Mouse (Mus musculus): Measurements from ENCODE around the gene Wbp2. TPM values are rescaled to one million over a fixed set of nuclear protein-coding genes. Genes with fewer than 3 reads are reported as not detected.

Wbp2 gene
- polyA plus RNA-seq, 1 experiment from 2014 or later: 138 TPM

Other genes with a start within 250 kb of the Wbp2 start
- 0.17 and 0.27 TPM in 2 replicates for gene Myo15b, start 228.6 kb downstream of the Wbp2 start, polyA plus RNA-seq (2015; fragmentation: Nextera tagmentation; extraction: Ambion mirVana)
- gene Smim5, start 187.0 kb downstream of the Wbp2 start, polyA plus RNA-seq (2015; fragmentation: Nextera tagmentation; extraction: Ambion mirVana): 20.0 and 24.2 TPM in 2 replicates
- gene Smim6, start 175.0 kb downstream of the Wbp2 start, polyA plus RNA-seq (2015; fragmentation: Nextera tagmentation; extraction: Ambion mirVana): 1.4 TPM in 2 replicates
- 23.3 and 24.8 TPM in 2 replicates for gene Sap30bp, start 153.7 kb downstream of the Wbp2 start, polyA plus RNA-seq (2015; fragmentation: Nextera tagmentation; extraction: Ambion mirVana)
- gene Recql5, start 153.5 kb downstream of the Wbp2 start, polyA plus RNA-seq (2015; fragmentation: Nextera tagmentation; extraction: Ambion mirVana): 11.6 and 12.7 TPM in 2 replicates
- 0.99 and 1.1 TPM in 2 replicates for gene Itgb4, start 112.3 kb downstream of the Wbp2 start, polyA plus RNA-seq (2015; fragmentation: Nextera tagmentation; extraction: Ambion mirVana)
- 150 and 178 TPM in 2 replicates for gene Galk1, start 74.3 kb downstream of the Wbp2 start, polyA plus RNA-seq (2015; fragmentation: Nextera tagmentation; extraction: Ambion mirVana)
- 647 and 691 TPM in 2 replicates for gene H3f3b, start 59.0 kb downstream of the Wbp2 start, polyA plus RNA-seq (2015; fragmentation: Nextera tagmentation; extraction: Ambion mirVana)
- gene Unk, start 56.7 kb downstream of the Wbp2 start, polyA plus RNA-seq (2015; fragmentation: Nextera tagmentation; extraction: Ambion mirVana): 22.8 and 23.9 TPM in 2 replicates
- 1.5 and 2.3 TPM in 2 replicates for gene Unc13d, start 9.0 kb downstream of the Wbp2 start, polyA plus RNA-seq (2015; fragmentation: Nextera tagmentation; extraction: Ambion mirVana)
- 46.1 and 51.1 TPM in 2 replicates for gene Trim47, start 40.2 kb upstream of the Wbp2 start, polyA plus RNA-seq (2015; fragmentation: Nextera tagmentation; extraction: Ambion mirVana)
- gene Trim65, start 44.1 kb upstream of the Wbp2 start, polyA plus RNA-seq (2015; fragmentation: Nextera tagmentation; extraction: Ambion mirVana): 4.2 and 4.3 TPM in 2 replicates
- gene Mrpl38, start 51.9 kb upstream of the Wbp2 start, polyA plus RNA-seq (2015; fragmentation: Nextera tagmentation; extraction: Ambion mirVana): 82.4 and 92.2 TPM in 2 replicates
- gene Fbf1, start 81.2 kb upstream of the Wbp2 start, polyA plus RNA-seq (2015; fragmentation: Nextera tagmentation; extraction: Ambion mirVana): 22.8 and 24.4 TPM in 2 replicates
- 82.1 and 88.7 TPM in 2 replicates for gene Ten1, start 111.9 kb upstream of the Wbp2 start, polyA plus RNA-seq (2015; fragmentation: Nextera tagmentation; extraction: Ambion mirVana)
- 29.0 and 31.0 TPM in 2 replicates for gene Acox1, start 112.0 kb upstream of the Wbp2 start, polyA plus RNA-seq (2015; fragmentation: Nextera tagmentation; extraction: Ambion mirVana)
- 0.42 and 0.48 TPM in 2 replicates for gene Evpl, start 151.1 kb upstream of the Wbp2 start, polyA plus RNA-seq (2015; fragmentation: Nextera tagmentation; extraction: Ambion mirVana)
- gene Srp68, start 187.2 kb upstream of the Wbp2 start, polyA plus RNA-seq (2015; fragmentation: Nextera tagmentation; extraction: Ambion mirVana): 63.6 and 64.6 TPM in 2 replicates
- not detected in 2 replicates for gene Galr2, start 193.9 kb upstream of the Wbp2 start, polyA plus RNA-seq (2015; fragmentation: Nextera tagmentation; extraction: Ambion mirVana)
- gene Exoc7, start 220.2 kb upstream of the Wbp2 start, polyA plus RNA-seq (2015; fragmentation: Nextera tagmentation; extraction: Ambion mirVana): 45.0 and 46.0 TPM in 2 replicates
- gene Foxj1, start 248.4 kb upstream of the Wbp2 start, polyA plus RNA-seq (2015; fragmentation: Nextera tagmentation; extraction: Ambion mirVana): 0.09 and 0.14 TPM in 2 replicates

Data from heart, embryonic 13.5 days (tissue).